Mouse (Mus musculus) embryonic fibroblast, embryonic 13.5 days (primary cell): ENCODE data around the gene Cep89.

Experiments
- CTCF ChIP-seq: IDR thresholded peaks from 2 replicates; pipeline ENCODE4 v1.5.1; 2011; ENCODE audit warnings: mild to moderate bottlenecking, control low read depth, low read length, moderate library complexity, borderline replicate concordance; ENCODE audit not compliant: insufficient read depth
- POLR2A ChIP-seq: IDR thresholded peaks from 2 replicates; pipeline ENCODE4 v1.6.1; 2011; ENCODE audit warnings: low read depth, mild to moderate bottlenecking, control low read depth, low read length, moderate library complexity

- TF ChIP-seq CTCF (no peak), POLR2A (no peak)
Observed at GRCm38 (mm10) chr7:35371096-35371495, 25.7 kb upstream of the Cep89 start.
